Mouse (Mus musculus) cerebellum, postnatal 10 days (tissue): ENCODE measurements around the gene Ubqln3.

Source experiments
- DNase-seq, 2 experiments: peaks; one replicate each; pipeline ENCODE4 v3.0.0; 2021; ENCODE audit warnings: mixed read lengths in 2 of 2

Gene Ubqln3

GRCm38 (mm10) chr7:104143179-104143578 is at the start of gene Ubqln3:
Ubqln3 (minus strand) TSS chr7:104143279.
- no peak for DNase-seq

DNA sequence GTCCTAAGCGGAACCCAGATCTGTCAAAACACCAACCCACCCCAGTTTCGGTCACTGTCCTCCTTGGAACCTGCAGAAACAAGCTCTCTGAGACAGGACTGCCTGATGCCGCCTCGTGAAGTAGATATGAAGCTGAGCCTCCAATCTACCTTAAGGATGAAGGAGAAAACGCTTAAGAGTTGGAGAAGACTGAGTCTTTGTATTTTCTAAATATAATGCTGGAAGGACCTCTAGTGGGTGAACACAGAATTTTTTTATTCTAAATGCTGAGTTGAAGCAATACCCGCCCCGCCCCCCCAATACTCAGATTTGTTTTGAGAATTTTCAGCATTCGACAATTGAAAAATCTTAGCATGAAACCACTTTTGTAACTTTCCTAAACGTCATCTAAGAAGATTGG is 48.2 kb upstream of the Ubqln3 start:
- DNase-seq: no peak

GRCm38 (mm10) chr7:104183292-104183691 is 40.2 kb upstream of the Ubqln3 start, which contains the start of gene Olfr648:
Olfr648 (minus strand) TSS chr7:104183392.
- DNase-seq: no peak

- DNase-seq: no peak
Observed at GRCm38 (mm10) chr7:104179074-104179473, 36.0 kb upstream of the Ubqln3 start.

- DNase-seq: no peak
Observed at GRCm38 (mm10) chr7:104178422-104179054, 35.5 kb upstream of the Ubqln3 start.

DNA sequence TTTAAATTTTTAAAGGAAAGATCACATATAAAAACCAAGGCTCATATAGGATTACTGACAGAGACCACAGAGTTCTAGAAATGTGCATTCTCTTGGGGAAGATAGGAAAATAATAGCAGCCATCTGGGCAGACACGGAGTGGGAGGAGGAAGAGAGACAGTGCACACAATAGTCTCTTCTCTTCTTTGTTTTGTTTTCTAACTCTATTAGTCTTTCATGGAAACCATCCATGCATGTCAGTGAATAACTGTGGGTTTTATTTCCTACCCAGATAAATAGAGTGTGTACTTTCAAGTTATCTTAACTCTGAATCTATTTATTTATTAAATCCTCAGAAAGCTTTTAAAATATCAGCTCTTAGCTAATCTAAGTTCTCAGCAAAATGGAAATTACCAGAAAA is 32.0 kb upstream of the Ubqln3 start:
- no peak for DNase-seq

DNA sequence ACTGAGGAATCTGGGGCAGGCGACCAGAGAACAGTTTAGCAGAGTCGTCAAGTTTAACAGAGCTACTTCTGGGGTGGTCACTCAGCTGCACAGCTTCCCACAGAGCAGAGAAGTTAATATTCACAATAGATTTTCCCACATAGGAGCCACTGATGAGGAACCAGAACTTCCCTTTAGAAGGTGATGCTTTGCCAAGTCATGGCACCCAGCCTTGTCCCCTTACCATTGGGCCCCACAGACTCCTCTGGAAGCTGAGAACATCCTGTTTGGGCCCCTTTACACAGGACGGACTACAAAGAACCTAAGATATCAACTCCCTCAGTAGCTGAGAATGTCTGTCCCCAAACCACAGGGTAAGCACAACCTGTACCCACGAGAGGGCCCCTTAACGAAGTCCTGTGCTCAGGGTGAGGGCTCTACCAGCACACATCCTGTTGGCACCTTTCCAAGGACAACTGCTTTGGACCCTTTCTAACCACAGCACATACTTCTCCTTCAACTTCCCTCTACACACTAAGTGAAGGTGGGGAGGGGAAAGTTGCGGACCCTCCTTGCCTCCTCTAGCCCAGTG is 26.6 kb upstream of the Ubqln3 start:
- DNase-seq: no peak

GRCm38 (mm10) chr7:104167105-104167504 is 24.0 kb upstream of the Ubqln3 start:
- no peak for DNase-seq

- no peak for DNase-seq
Observed at GRCm38 (mm10) chr7:104150456-104150855, 7.4 kb upstream of the Ubqln3 start, which contains the start of gene Ubqlnl. Ubqlnl (minus strand) TSS chr7:104150556.

- no peak for DNase-seq
Observed at GRCm38 (mm10) chr7:104137305-104137704, 5.8 kb downstream of the Ubqln3 start, which contains the start of gene Olfr643. Olfr643 (minus strand) TSS chr7:104137405.

GRCm38 (mm10) chr7:104129726-104130125 is 13.4 kb downstream of the Ubqln3 start, which contains the start of gene Ubqln5:
Ubqln5 (minus strand) TSS chr7:104129826.
- DNase-seq: no peak

DNA sequence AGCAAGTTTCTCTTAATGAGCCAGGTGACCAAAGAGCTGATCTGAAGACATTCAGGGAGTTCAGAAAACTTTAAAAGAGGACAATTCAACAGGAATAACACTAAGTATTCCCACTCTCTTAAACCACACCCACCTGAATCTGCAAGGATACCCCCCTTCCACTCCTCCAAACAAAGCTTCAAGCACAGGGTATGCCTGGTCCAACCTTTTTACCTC is 38.4 kb downstream of the Ubqln3 start, which contains the start of gene Olfr646:
Gene Olfr646, plus strand, starts transcription at position 117 of the 216 bp plus-strand sequence.
- no peak for DNase-seq

GRCm38 (mm10) chr7:104103913-104104756 is 38.9 kb downstream of the Ubqln3 start:
- DNase-seq: no peak
